Mouse (Mus musculus) cortical plate, adult 2 months (tissue): ENCODE measurements around the gene Shisal2b. TPM values are rescaled to one million over a fixed set of nuclear protein-coding genes. Genes with fewer than 3 reads are reported as not detected.

Experiments used
- H3K27ac ChIP-seq: fragments of 200-500 bp; 2 replicates; pipeline ENCODE4 v1.5.1; 2012; ENCODE audit warnings: low read length, control low read depth, inconsistent platforms; ENCODE audit not compliant: insufficient read depth
- H3K4me1 ChIP-seq: fragments of 200-500 bp; 2 replicates; pipeline ENCODE4 v1.6.1; 2011; ENCODE audit warnings: low read length; ENCODE audit not compliant: control insufficient read depth, insufficient read depth
- H3K4me3 ChIP-seq: fragments of 200-500 bp; 2 replicates; pipeline ENCODE4 v1.5.1; 2011; ENCODE audit warnings: mild to moderate bottlenecking, low read length, control low read depth; ENCODE audit not compliant: insufficient read depth
- CTCF ChIP-seq: fragments of 200-500 bp; IDR thresholded peaks from 2 replicates; pipeline ENCODE4 v1.5.1; 2011; ENCODE audit warnings: mild to moderate bottlenecking, control low read depth, low read length; ENCODE audit not compliant: insufficient read depth; ENCODE audit errors: extremely low read depth
- POLR2A ChIP-seq: fragments of 200-500 bp; IDR thresholded peaks from 2 replicates; pipeline ENCODE4 v1.6.1; 2011; ENCODE audit warnings: mild to moderate bottlenecking, low read length, control low read depth; ENCODE audit not compliant: insufficient read depth; ENCODE audit errors: extremely low read depth
- polyA plus RNA-seq: library from polyadenylated mRNA; depleted of rRNA; stranded (reverse); fragments of >200 nt; gene quantifications from 2 replicates; pipeline ENCODE4 v1.2.3, GENCODE M21; 2012; rRNA removed

The Shisal2b gene
- polyA plus RNA-seq, 1 experiment = 0.10 TPM

DNA sequence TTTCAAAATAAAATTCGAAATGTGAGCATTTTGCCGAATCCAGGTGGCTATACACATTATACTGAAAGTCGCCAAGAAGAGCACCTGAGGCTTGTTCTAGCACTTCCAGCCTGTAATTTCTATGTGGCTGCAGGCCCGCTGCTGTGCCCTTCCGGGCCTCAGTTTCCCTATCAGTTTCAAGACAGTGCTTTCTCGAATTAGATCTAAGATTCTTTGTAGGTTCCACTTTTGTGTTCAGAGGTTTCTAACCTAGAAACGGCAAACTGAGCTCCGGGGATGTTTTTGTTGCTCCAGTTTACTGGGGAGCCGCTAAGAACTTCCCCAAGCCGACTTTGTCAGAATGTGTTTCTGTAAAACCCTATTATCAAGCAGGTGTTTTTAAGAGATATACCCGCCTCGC is 46.0 kb downstream of the Shisal2b start:
- Histone ChIP-seq H3K4me1 (peaks cover 1% of the 10 kb centered on the region; the same call in 1 of the 2 replicates), H3K27ac (no peak overlapping the region), H3K4me3 (peak overlapping the region; percentile 80)
- no peak for TF ChIP-seq CTCF

DNA sequence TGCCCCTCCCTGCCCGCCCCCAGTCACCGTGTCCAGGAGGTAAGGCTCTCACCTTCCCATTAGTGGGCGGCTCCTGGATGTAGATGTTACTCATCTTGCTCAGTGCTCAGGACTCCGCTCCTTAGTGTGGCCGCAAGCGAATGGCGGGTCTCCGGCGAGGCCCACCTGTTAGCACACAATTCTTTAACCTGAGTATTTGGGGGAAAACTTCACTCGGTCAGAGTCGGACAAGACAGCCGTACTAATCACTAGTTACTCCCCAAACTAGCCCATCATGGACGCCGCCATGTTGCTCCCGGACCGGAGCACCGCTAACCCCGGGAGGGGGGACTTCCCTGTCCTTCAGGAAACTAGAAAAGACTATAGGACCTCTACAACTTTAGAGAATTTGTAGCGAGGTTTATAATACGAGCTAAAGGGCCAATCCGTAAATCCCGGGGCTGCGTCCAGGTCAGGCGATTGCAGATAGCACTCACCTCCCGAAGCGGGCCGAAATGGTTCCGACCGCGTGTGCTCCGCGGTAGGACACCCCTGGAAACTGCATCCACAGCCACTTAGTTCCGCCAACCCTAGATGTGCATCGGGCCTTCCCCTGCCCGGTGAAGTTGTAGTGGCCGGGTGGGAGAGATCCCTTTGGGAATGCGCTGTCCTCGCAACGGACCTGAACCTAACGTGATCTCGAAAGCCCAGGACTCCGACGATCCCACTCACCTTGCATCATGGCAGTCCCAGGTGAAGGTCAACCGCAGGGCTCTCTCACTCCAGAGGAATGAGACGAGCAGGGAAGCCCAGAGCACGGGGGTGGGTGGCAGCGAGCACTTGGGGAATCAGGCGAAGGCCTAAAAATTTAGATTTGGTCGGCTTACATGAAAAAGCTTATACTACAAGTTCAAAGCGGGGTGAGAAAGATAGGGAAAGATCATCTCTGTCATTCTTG is 46.8 kb downstream of the Shisal2b start, which contains the start of gene Cwc27:
Gene Cwc27, minus strand, starts transcription at position 508 of the 937 bp plus-strand sequence.
- Histone ChIP-seq H3K4me3 (peak within 1 kb of the TSS; percentile 80), H3K27ac (peak within 1 kb of the TSS; percentile 94), H3K4me1 (peaks cover 1% of the 10 kb centered on the region; the same call in 1 of the 2 replicates)
- TF ChIP-seq CTCF = no peak
- TF ChIP-seq POLR2A = peak; percentile 72

DNA sequence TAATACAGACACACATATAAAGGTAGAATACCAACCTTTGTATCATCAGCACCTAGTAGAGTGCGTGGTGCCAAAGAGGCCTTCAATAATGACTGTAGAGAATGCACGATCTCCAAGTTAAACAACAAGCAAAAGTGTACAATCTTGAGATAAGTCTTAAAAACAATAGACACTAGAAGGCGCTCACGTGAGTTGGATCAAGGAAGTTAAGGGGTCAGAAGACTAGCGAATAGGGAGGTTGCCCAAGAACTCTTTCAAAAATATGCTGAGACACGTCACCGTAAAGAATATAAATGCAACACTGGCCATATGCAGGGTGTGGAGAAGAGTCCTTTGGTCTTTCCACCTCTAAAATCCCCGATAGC is 47.4 kb downstream of the Shisal2b start:
- no peak overlapping the region for H3K27ac ChIP-seq
- H3K4me1 ChIP-seq = peaks cover 1% of the 10 kb centered on the region; the same call in 1 of the 2 replicates
- no peak for TF ChIP-seq CTCF
- no peak for TF ChIP-seq POLR2A
- peak overlapping the region; percentile 80 for H3K4me3 ChIP-seq

DNA sequence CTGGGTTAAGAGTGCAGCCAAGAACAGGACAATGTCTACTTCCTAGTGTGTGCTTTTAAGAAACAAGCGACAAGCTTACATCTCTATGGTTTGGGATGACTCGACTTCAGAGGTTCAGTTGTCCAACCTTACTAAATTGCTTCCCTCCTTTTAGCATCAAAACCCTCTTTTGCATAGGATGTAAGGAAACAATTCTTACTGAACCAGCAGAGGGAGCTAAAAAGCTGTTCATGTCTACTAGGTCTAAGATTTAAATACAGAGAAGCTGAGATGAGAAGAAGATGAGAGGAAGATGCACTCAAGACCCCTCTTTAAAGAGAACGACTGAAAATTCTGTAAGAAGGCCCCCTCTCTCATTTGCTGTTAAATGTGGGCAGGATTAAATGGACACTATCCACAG is 58.0 kb downstream of the Shisal2b start:
- Histone ChIP-seq H3K4me1 (no peaks in the 10 kb centered on the region), H3K4me3 (no peak overlapping the region), H3K27ac (no peak overlapping the region)
- TF ChIP-seq POLR2A = no peak
- 0 out of 2 replicates have a peak, but pooled peaks have one; percentile 12 for TF ChIP-seq CTCF

DNA sequence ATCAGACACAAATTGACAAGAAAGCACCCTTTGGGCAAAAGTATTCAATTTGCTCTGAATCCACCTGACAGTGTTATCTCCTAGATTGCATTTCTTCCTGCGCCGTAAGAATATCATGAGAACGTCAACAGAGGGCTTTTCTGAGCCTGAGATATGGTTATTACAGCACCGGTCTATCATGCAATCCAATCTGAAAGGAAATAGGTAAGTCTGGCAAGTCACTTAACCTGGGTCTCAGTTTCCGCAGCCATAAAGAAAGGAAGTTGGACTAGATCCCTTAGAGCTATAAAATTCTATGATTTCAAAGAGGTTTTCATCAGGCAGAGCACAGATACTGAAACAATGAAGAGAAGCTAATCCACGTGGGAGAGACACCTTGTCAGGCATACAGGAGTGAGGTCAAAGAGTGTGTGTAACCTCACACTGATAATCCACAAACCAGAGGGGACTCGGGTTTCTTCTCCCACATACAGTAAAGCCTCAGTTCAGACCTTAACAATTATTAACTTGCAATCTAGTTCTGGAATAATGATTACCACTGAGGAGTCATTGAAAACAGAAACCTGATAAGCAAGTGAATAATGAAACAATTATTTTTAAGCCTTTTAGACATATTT is 64.0 kb downstream of the Shisal2b start:
- H3K4me3 ChIP-seq = no peak overlapping the region
- H3K4me1 ChIP-seq = no peaks in the 10 kb centered on the region
- TF ChIP-seq CTCF (no peak), POLR2A (no peak)
- H3K27ac ChIP-seq = no peak overlapping the region

DNA sequence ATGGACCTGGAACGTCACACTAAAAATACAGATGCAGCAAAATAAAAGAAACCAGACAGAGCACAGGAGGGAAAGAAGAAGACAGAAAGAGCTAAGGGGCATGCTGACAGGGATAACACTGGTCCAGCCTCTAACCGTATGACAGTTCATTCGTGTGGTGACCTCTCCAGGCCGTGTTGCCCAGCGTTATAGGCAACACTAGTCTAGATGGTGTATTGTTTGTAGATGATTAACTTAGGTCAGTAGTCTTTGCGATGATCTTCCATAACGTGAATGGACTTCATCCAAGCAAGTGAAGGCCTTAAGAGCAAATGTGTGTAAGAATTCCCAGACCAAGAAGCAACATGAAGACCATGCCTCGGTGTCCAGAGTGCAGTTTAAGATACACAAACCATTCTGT is 64.6 kb downstream of the Shisal2b start:
- Histone ChIP-seq H3K4me3 (no peak overlapping the region), H3K27ac (no peak overlapping the region), H3K4me1 (no peaks in the 10 kb centered on the region)
- TF ChIP-seq CTCF (no peak), POLR2A (no peak)

Other genes with a start within 250 kb of the Shisal2b start
- 18.2 and 18.4 TPM in 2 replicates for gene Srek1ip1, start 71.4 kb downstream of the Shisal2b start, polyA plus RNA-seq
- 14.4 and 15.8 TPM in 2 replicates for gene Cwc27, start 46.8 kb downstream of the Shisal2b start, polyA plus RNA-seq
- gene Rgs7bp, start 191.0 kb upstream of the Shisal2b start, polyA plus RNA-seq = 86.7 and 90.1 TPM in 2 replicates
- gene 4933425L06Rik, start 218.2 kb upstream of the Shisal2b start, polyA plus RNA-seq = not detected in 2 replicates